Mouse (Mus musculus): ENCODE measurements around the gene Gprasp1.

The Gprasp1 gene

DNA sequence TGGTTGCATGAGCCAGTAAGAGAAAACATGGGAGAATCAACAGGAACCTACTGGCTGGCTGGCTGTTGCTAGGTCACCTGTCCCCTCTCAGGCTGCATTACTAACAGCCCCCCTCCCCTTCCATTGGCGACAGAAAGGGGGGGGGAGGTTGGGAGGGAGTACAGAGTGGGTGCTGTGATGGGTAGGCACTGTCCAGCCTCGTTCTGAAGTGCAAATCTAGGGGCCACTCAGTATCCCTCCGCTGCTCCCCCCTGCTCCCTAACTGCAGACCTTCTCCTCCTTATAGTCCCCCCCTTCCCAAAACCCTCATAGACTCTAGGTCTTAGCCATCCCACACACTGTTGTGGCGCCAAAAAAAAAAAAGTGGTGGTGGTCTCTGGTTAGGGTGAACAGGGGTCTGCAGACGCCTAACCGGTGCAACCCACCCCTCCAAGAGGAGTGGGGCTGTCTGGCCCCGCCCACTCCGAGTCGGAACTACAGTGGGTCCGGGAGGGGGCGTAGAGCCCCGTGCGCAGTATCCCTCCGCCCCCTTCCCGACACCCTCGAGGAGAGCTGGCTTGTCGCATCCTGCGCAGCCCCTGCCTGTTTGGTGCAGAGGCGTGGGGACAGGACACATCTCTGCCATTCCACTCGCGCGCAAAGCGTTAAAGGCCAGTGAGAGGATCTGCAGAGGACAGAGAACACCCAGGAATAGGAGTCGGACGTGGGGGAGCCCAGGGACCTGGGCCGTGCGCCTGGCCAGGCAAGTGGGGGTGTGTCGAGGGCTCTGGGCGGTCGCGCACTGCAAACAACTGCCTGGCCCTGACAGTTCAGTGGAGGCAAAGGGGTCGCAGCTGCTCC lies 96.2 kb downstream of the Gprasp1 start, which contains the start of gene Gprasp2:
Gprasp2 (plus strand) TSS at position 514 of the 840 bp plus-strand sequence.
- peak; percentile 43 to 49 for DNase-seq

DNA sequence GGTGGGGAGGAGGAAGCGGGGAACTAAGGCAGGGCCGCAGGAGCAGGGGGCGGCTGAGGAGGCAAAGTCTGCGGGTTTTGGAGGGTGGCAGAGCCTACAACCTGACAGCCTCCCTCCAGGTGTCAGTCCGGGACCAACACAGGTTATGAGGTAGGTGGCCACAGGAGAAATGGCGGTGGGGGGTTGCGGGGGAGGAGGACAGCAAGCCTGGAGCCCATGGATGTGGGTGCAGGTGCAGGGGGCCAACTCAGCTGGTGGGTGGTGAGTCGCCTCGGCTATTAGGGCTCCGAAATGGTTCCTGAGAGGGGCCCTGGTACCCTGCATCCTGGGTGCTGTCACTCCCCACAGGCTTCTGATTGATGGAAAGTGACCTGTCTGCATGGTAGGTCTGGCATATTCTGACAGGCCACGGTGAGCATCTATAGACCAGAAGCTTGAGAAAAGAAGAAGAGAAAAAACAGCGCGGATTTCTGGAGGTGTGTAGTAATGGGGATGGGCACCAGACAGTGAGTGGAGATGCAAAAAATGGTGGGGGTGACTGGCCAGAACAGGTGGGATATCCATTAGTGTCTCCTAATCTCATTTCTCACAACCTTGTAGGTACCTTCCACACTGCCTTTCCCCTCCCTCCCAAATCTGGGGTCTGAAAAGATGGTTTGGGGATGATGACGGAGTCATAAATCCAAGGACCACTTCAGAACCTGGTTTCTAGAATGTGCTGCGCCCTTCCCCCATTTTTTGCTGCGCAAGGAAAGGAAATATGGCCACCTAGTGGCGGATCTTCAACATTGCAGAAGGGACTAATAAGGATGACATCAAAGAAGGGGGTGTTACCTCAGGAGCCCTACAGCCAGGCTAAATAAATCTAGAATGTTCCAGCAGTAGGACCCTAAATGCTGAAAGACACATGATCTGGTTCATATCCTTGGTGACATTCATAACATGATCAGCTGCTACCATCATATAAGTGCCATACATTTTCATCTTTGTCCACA lies 97.2 kb downstream of the Gprasp1 start:
- DNase-seq: peak; percentile 4 to 20

Measured in thymus, adult 18-20 months (tissue).